Mouse (Mus musculus) C2C12 (cell line): ENCODE measurements around the gene Gm26602.

ENCODE experiments used
- CEBPB ChIP-seq: IDR thresholded peaks from one replicate; pipeline ENCODE4 v1.6.1; 2011; ENCODE audit warnings: low read depth, mild to moderate bottlenecking, control low read depth, moderate library complexity
- CTCF ChIP-seq: IDR thresholded peaks from one replicate; pipeline ENCODE4 v1.5.1; 2011; ENCODE audit not compliant: control insufficient read depth, insufficient read depth, insufficient read length
- MAX ChIP-seq: IDR thresholded peaks from one replicate; pipeline ENCODE4 v1.6.1; 2011; ENCODE audit warnings: mild to moderate bottlenecking, control low read depth
- MYOD1 ChIP-seq: IDR thresholded peaks from one replicate; pipeline ENCODE4 v1.6.1; 2011; ENCODE audit warnings: low read depth; ENCODE audit not compliant: control insufficient read depth, insufficient read length
- MYOG ChIP-seq: IDR thresholded peaks from one replicate; pipeline ENCODE4 v1.6.1; 2011; ENCODE audit not compliant: control insufficient read depth, insufficient read length; ENCODE audit errors: extremely low read depth
- USF1 ChIP-seq: IDR thresholded peaks from one replicate; pipeline ENCODE4 v1.6.1; 2011; ENCODE audit warnings: low read depth, mild to moderate bottlenecking, control low read depth, moderate library complexity

- TF ChIP-seq CTCF (no peak), USF1 (no peak), MYOG (no peak), MAX (no peak), CEBPB (no peak), MYOD1 (no peak)
Observed at GRCm38 (mm10) chr10:79928907-79929701, 18.4 kb downstream of the Gm26602 start.
